Comparison of ENCODE assay signal across 14 mouse cellular contexts in the genomic region with DNA sequence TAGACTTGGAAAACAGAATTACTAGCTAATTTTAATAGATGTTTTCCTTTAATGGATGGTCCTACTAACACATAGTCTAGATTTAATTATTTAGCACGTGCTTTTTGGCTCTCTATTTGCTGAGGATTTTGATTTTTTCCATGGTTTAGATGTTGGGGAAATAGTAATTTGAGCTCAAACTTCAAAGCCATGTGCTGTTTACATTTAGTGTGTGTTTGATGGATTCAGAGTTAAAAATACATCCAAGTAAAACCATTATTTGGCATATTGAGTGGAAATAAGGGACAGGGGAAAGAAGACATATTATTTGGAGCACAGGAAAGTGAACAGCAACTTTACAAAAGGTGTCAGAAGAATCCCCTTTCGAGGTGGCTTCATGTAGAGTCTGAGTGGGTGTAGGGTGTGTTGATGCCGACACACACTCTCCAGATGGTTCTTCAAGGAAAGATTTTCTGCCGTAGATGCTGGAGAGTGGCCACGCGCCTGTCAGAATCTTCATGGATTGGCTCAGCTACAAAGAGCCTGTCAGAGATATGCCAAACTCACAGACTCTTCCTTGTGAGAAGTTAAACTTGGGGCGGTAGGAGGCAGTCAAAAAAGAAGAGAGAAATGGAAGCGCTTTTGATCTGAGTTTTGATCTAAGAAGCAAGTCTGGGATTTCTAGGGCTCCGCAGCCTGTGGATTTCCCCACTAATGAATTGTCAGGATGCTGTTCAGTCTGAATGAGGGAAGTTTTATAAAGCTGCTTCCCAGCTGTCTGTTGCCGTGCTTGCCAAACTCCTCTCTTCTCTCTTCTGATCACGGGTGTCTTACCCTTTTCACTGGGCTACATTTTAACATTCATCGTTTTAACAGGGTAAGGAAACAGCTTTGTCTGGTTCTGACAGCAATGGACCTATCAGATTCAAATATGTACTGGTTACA.
A peak's percentile ranks its signal among the peaks of the same experiment; 100 is the strongest.
DNase-seq lines count a peak whose midpoint lies in the region; ATAC-seq and TF ChIP-seq lines count a peak whose summit lies in the region.
"Had no signal": no experiment of that assay in that cellular context is flagged by ENCODE, and none has a peak within 500 bp of the region (broad histone marks: within the 10 kb centered on the region; RNA-seq: fewer than 3 reads in every experiment).

No protein-coding gene starts in this region.

- H3K27me3 ChIP-seq in forebrain, embryonic 13.5 days = no peaks in the 10 kb centered on the region
- no peaks in the 10 kb centered on the region for H3K27me3 ChIP-seq in forebrain, embryonic 10.5 days (ENCODE audit: poor library complexity, severe bottlenecking)
- no peaks in the 10 kb centered on the region for H3K27me3 ChIP-seq in intestine, embryonic 15.5 days (replicated peaks)
- H3K27me3 ChIP-seq: kidney, embryonic 15.5 days; limb, embryonic 13.5 days had no signal

- H3K9ac ChIP-seq in forebrain, embryonic 13.5 days = no peak overlapping the region
- no peak overlapping the region for H3K9ac ChIP-seq in intestine, embryonic 15.5 days
- H3K9ac ChIP-seq: kidney, embryonic 15.5 days; limb, embryonic 13.5 days had no signal

- peak; percentile 89; the same call in 1 of the 2 replicates for ATAC-seq in forebrain, embryonic 13.5 days
- ATAC-seq in intestine, embryonic 15.5 days = no peak
- ATAC-seq in monocyte, adult 5-6 weeks (replicated peaks; ENCODE audit: insufficient number of reproducible peaks, low FRiP score, low TSS enrichment, poor library complexity, severe bottlenecking) = no peak
- ATAC-seq: activated CD4-positive, CD25-positive, alpha-beta regulatory T cell, adult 4 months had no signal

- no peak for DNase-seq in forebrain, embryonic 10.5 days (ENCODE audit: extremely low spot score, low spot score)
- peak; percentile 77 for DNase-seq in brain, embryonic 14.5 days (ENCODE audit: low read depth)
- DNase-seq in layer of hippocampus, postnatal 14 days (ENCODE audit: low spot score in 2 of 2) = peak; percentile 8 to 10
- peak; percentile 8 for DNase-seq in lung, postnatal 14 days
- no peak for DNase-seq in kidney, adult 8-10 months

- TF ChIP-seq CTCF in brain, embryonic 14.5 days (IDR thresholded peaks at IDR 0.05; ENCODE audit: borderline replicate concordance, extremely low read depth, insufficient read depth, insufficient read length) = no peak

- no peak overlapping the region for H3K27ac ChIP-seq in forebrain, embryonic 13.5 days
- no peak overlapping the region for H3K27ac ChIP-seq in forebrain, embryonic 10.5 days
- no peak overlapping the region for H3K27ac ChIP-seq in intestine, embryonic 15.5 days
- H3K27ac ChIP-seq: heart, embryonic 10.5 days; kidney, embryonic 15.5 days; limb, embryonic 13.5 days; macrophage had no signal

- no peak overlapping the region for H3K4me2 ChIP-seq in forebrain, embryonic 13.5 days
- H3K4me2 ChIP-seq in intestine, embryonic 15.5 days (replicated peaks) = no peak overlapping the region
- H3K4me2 ChIP-seq: kidney, embryonic 15.5 days; limb, embryonic 13.5 days had no signal

- no peaks in the 10 kb centered on the region for H3K4me1 ChIP-seq in forebrain, embryonic 13.5 days
- no peaks in the 10 kb centered on the region for H3K4me1 ChIP-seq in forebrain, embryonic 10.5 days
- H3K4me1 ChIP-seq in intestine, embryonic 15.5 days (replicated peaks) = no peaks in the 10 kb centered on the region
- H3K4me1 ChIP-seq: heart, embryonic 10.5 days; kidney, embryonic 15.5 days; limb, embryonic 13.5 days had no signal

- H3K4me3 ChIP-seq in forebrain, embryonic 13.5 days = no peak overlapping the region
- no peak overlapping the region for H3K4me3 ChIP-seq in forebrain, embryonic 10.5 days
- no peak overlapping the region for H3K4me3 ChIP-seq in intestine, embryonic 15.5 days (replicated peaks)
- H3K4me3 ChIP-seq: heart, embryonic 10.5 days; kidney, embryonic 15.5 days; limb, embryonic 13.5 days had no signal

- H3K9me3 ChIP-seq in forebrain, embryonic 13.5 days (replicated peaks) = no peaks in the 10 kb centered on the region
- H3K9me3 ChIP-seq in forebrain, embryonic 10.5 days = no peaks in the 10 kb centered on the region
- H3K9me3 ChIP-seq in intestine, embryonic 15.5 days = no peaks in the 10 kb centered on the region
- H3K9me3 ChIP-seq: G1E; heart, embryonic 10.5 days; kidney, embryonic 15.5 days; limb, embryonic 13.5 days had no signal

- H3K36me3 ChIP-seq in forebrain, embryonic 13.5 days (ENCODE audit: poor library complexity, severe bottlenecking) = no peaks in the 10 kb centered on the region
- H3K36me3 ChIP-seq in forebrain, embryonic 10.5 days (replicated peaks) = no peaks in the 10 kb centered on the region
- H3K36me3 ChIP-seq in intestine, embryonic 15.5 days = no peaks in the 10 kb centered on the region
- H3K36me3 ChIP-seq: G1E; heart, embryonic 10.5 days; kidney, embryonic 15.5 days; limb, embryonic 13.5 days had no signal

- no peak for TF ChIP-seq POLR2A in brain, embryonic 14.5 days (IDR thresholded peaks at IDR 0.05; ENCODE audit: borderline replicate concordance, extremely low read depth, insufficient read depth, insufficient read length, poor library complexity, severe bottlenecking)

- 79% methylated on average over 12 of the region's 12 CpGs for WGBS in forebrain, embryonic 13.5 days
- 89% methylated on average over 12 of the region's 12 CpGs for WGBS in forebrain, embryonic 10.5 days
- WGBS in intestine, embryonic 15.5 days = 76% methylated on average over 12 of the region's 12 CpGs

Comparison
In these comparisons a context has a peak if more than half of its experiments do, and no peak if none do; other contexts are left out.
1. DNase-seq: peak in brain, embryonic 14.5 days (single experiment), layer of hippocampus, postnatal 14 days (2 of 2) and lung, postnatal 14 days (single experiment); none in forebrain, embryonic 10.5 days (single experiment) and kidney, adult 8-10 months (0 of 2).